Mouse (Mus musculus): ENCODE data around the gene Cemip2. TPM values are rescaled to one million over a fixed set of nuclear protein-coding genes. Genes with fewer than 3 reads are reported as not detected.

The Cemip2 gene
- polyA plus RNA-seq, 1 experiment from 2014 or later = 24.0 TPM

- Histone ChIP-seq H3K4me1 (replicated peaks) (no peaks in the 10 kb centered on the region), H3K4me3 (no peak overlapping the region), H3K9me3 (no peaks in the 10 kb centered on the region), H3K4me2 (no peak overlapping the region), H3K9ac (no peak overlapping the region), H3K27me3 (no peaks in the 10 kb centered on the region), H3K27ac (replicated peaks) (no peak overlapping the region), H3K36me3 (no peaks in the 10 kb centered on the region)
- 76% methylated on average over 4 of the region's 4 CpGs for WGBS
- ATAC-seq (ENCODE audit: low FRiP score, low read depth) = no peak
These were observed 108.1 kb downstream of the Cemip2 start for GRCm38 (mm10) chr19:21886166-21886657.

DNA sequence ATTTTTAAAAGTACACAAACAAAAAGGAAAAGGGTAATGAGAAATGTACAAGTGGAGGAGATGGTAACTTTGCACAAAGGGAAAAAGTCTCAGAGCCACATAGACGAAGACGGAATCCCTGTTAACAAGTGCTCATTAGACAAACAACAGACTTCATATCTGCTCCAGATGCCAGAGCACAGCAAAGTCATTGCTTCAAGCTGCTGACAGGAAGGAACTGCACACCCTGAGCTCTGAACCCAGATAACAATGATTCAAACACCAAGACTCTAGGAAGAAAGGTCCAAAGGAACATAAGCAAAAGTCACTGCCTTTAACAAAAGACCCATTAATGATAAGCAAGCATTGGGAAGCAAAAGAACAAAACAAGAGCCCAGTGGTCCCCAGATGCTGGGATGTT, 112.6 kb downstream of the Cemip2 start:
- Histone ChIP-seq H3K9ac (no peak overlapping the region), H3K36me3 (no peaks in the 10 kb centered on the region), H3K9me3 (no peaks in the 10 kb centered on the region), H3K4me3 (no peak overlapping the region), H3K27ac (replicated peaks) (no peak overlapping the region), H3K4me1 (replicated peaks) (no peaks in the 10 kb centered on the region), H3K4me2 (no peak overlapping the region), H3K27me3 (no peaks in the 10 kb centered on the region)
- ATAC-seq (ENCODE audit: low FRiP score, low read depth) = no peak
- WGBS = 80% methylated on average over 2 of the region's 2 CpGs

DNA sequence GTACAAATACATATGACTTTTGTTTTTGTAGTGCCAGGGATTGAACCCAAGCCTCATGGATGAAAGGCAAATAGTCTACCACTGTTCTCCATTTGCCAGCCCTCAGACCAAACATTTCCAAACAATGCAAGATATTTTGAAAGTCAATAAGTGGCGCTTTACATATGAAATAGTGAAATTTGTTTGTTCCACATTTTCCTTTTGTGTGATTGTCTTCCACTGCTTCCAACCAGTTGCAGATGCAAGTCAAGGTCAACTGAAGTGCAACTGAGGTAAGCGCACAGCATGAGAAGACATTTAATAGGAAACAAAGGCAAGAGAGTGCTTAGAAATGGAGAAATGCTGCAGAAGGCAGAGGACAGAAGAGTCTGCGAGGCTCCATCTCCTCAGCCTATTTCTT, 116.7 kb downstream of the Cemip2 start:
- Histone ChIP-seq H3K27ac (replicated peaks) (no peak overlapping the region), H3K9ac (no peak overlapping the region), H3K27me3 (no peaks in the 10 kb centered on the region), H3K4me1 (replicated peaks) (no peaks in the 10 kb centered on the region), H3K4me3 (no peak overlapping the region), H3K36me3 (no peaks in the 10 kb centered on the region), H3K9me3 (no peaks in the 10 kb centered on the region), H3K4me2 (no peak overlapping the region)
- no peak for ATAC-seq (ENCODE audit: low FRiP score, low read depth)
- WGBS = 90% methylated on average over 3 of the region's 3 CpGs

DNA sequence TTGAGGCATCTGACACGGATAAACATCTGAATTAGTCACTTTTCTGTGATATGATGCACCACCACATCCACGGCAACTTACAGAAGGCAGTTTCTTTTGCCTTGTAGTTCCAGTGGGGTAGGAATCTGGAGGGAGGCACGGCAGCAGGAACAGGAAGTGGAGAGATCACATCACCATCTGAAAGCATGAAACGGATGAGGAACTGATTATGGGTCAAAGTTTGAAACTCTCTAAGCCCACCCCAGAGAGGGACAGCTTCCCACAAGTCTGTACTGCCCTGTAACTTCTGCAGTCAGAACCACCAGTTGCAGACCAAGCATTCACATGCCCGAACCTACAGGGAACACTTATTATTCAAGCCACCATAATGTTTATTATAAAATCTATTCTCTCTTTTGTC, 117.4 kb downstream of the Cemip2 start:
- WGBS = 90% methylated on average over 5 of the region's 5 CpGs
- H3K4me3 ChIP-seq = no peak overlapping the region
- no peaks in the 10 kb centered on the region for H3K9me3 ChIP-seq
- H3K9ac ChIP-seq = no peak overlapping the region
- H3K4me1 ChIP-seq (replicated peaks) = no peaks in the 10 kb centered on the region
- no peaks in the 10 kb centered on the region for H3K27me3 ChIP-seq
- no peak overlapping the region for H3K27ac ChIP-seq (replicated peaks)
- no peak overlapping the region for H3K4me2 ChIP-seq
- H3K36me3 ChIP-seq = no peaks in the 10 kb centered on the region
- ATAC-seq (ENCODE audit: low FRiP score, low read depth) = no peak

DNA sequence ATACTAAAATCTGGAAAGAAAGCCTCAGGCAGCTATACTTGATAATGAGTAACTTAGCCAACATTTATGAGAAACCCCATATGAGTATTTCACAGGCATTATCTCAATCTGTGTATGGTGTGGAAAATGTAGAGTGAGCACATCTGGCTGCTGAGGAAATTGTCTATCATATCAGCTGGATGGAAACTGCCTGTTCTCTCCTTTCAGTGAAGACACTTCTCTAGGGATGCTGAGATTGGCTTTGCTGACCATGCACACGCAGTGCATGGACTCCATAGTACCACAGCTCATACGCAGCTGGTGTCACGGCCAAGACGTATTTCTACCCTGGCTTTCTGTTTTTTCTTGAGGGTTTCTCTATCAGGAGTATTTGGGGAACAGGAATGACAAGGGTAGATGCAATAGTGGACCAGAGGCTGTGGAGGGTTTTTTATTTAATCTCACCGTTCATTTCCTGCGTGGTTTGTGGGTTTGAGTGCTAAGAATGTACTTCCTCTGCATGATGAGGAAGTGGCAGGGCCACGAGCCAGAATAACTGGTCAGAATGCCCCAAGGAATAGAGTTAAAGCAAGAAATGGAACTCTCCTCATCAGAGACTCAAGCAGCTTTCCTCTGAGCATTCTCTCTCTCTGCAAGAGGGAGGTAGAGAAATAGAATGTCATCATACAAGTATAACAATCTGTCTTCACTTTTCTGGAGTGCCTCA, 119.1 kb downstream of the Cemip2 start:
- 86% methylated on average over 7 of the region's 7 CpGs for WGBS
- Histone ChIP-seq H3K36me3 (no peaks in the 10 kb centered on the region), H3K4me2 (no peak overlapping the region), H3K9me3 (no peaks in the 10 kb centered on the region), H3K9ac (no peak overlapping the region), H3K4me1 (replicated peaks) (no peaks in the 10 kb centered on the region), H3K27me3 (no peaks in the 10 kb centered on the region), H3K27ac (replicated peaks) (no peak overlapping the region), H3K4me3 (no peak overlapping the region)
- no peak for ATAC-seq (ENCODE audit: low FRiP score, low read depth)

- H3K4me1 ChIP-seq (replicated peaks) = no peaks in the 10 kb centered on the region
- no peak for ATAC-seq (ENCODE audit: low FRiP score, low read depth)
- no peak overlapping the region for H3K4me2 ChIP-seq
- no peaks in the 10 kb centered on the region for H3K27me3 ChIP-seq
- H3K27ac ChIP-seq (replicated peaks) = no peak overlapping the region
- 74% methylated on average over 12 of the region's 12 CpGs for WGBS
- no peaks in the 10 kb centered on the region for H3K36me3 ChIP-seq
- no peaks in the 10 kb centered on the region for H3K9me3 ChIP-seq
- no peak overlapping the region for H3K4me3 ChIP-seq
- no peak overlapping the region for H3K9ac ChIP-seq
These were observed 120.1 kb downstream of the Cemip2 start for GRCm38 (mm10) chr19:21898015-21898939.

Other genes starting within 250 kb of the Cemip2 start
- 54.5 and 56.0 TPM in 2 replicates for gene 1110059E24Rik, start 125.4 kb upstream of the Cemip2 start, polyA plus RNA-seq (2015; fragmentation: Nextera tagmentation; extraction: Ambion mirVana)
- gene Abhd17b, start 125.2 kb upstream of the Cemip2 start, polyA plus RNA-seq (2015; fragmentation: Nextera tagmentation; extraction: Ambion mirVana) = 38.8 and 39.4 TPM in 2 replicates